Mouse (Mus musculus): Measurements from ENCODE around the gene Zfyve21.

- TF ChIP-seq CTCF (IDR thresholded peaks at IDR 0.05; ENCODE audit: low read depth, low read length) = no peak
- peak; percentile 94 for TF ChIP-seq POLR2A (IDR thresholded peaks at IDR 0.05; ENCODE audit: extremely low read depth, insufficient read depth, low read length)
Observed at GRCm38 (mm10) chr12:111813766-111814617, at the start of gene Zfyve21, which contains the start of gene Xrcc3.

Data from liver, adult 2 months (tissue).